Mouse (Mus musculus) liver, embryonic 16.5 days (tissue): ENCODE results near the gene Ctnna2. TPM values are rescaled to one million over a fixed set of nuclear protein-coding genes. Genes with fewer than 3 reads are reported as not detected.

Experiments used
- ATAC-seq: fragments of 200-750 bp; cut with Nextera tagmentation; 2 replicates; pipeline ENCODE4 v1.8.0; 2017; ENCODE audit warnings: low read depth, mild to moderate bottlenecking, moderate number of reproducible peaks, moderate library complexity
- H3K27ac ChIP-seq: fragments of 300-500 bp; sonication (generic); 2 replicates; pipeline ENCODE4 v1.5.1; 2014; ENCODE audit warnings: mild to moderate bottlenecking, low read length
- H3K27me3 ChIP-seq: fragments of 300-500 bp; sonication (generic); 2 replicates; pipeline ENCODE4 v1.6.1; 2014; ENCODE audit warnings: low read depth, low read length, mixed read lengths; ENCODE audit not compliant: control insufficient read depth, insufficient read depth
- H3K36me3 ChIP-seq: fragments of 300-500 bp; sonication (generic); 2 replicates; pipeline ENCODE4 v1.6.1; 2014; ENCODE audit warnings: mild to moderate bottlenecking; ENCODE audit not compliant: control insufficient read depth, insufficient read depth
- H3K4me1 ChIP-seq: fragments of 300-500 bp; sonication (generic); 2 replicates; pipeline ENCODE4 v1.6.1; 2014; ENCODE audit warnings: low read depth, low read length, mixed read lengths; ENCODE audit not compliant: control insufficient read depth
- H3K4me2 ChIP-seq: fragments of 300-500 bp; sonication (generic); 2 replicates; pipeline ENCODE4 v1.6.1; 2014; ENCODE audit warnings: low read depth, low read length, mixed read lengths
- H3K4me3 ChIP-seq: fragments of 300-500 bp; sonication (generic); 2 replicates; pipeline ENCODE4 v1.5.1; 2014; ENCODE audit warnings: low read depth, mild to moderate bottlenecking, low read length
- H3K9ac ChIP-seq: fragments of 300-500 bp; sonication (generic); 2 replicates; pipeline ENCODE4 v1.6.1; 2014; ENCODE audit warnings: low read depth, low read length
- H3K9me3 ChIP-seq: fragments of 300-500 bp; sonication (generic); replicated peaks from 2 replicates; pipeline ENCODE4 v1.6.1; 2016; ENCODE audit warnings: low read length; ENCODE audit not compliant: control insufficient read depth
- WGBS: fragments of 180-500 bp; shearing (Covaris S2); extraction: QIAGEN DNeasy Blood & Tissue Kit; methylation state at CpG from one replicate; pipeline ENCODE4 v1.1.7; 2014; ENCODE audit not compliant: insufficient replicate concordance; 5-methylcytosine and 5-hydroxymethylcytosine counted together
- polyA plus RNA-seq: library from polyadenylated mRNA; unstranded; fragments of >200 nt; fragmentation: Nextera tagmentation; extraction: Ambion mirVana; gene quantifications from 2 replicates; pipeline ENCODE4 v1.2.1, GENCODE M21; 2015

Ctnna2 gene
- polyA plus RNA-seq, 1 experiment from 2014 or later = 0.12 TPM

DNA sequence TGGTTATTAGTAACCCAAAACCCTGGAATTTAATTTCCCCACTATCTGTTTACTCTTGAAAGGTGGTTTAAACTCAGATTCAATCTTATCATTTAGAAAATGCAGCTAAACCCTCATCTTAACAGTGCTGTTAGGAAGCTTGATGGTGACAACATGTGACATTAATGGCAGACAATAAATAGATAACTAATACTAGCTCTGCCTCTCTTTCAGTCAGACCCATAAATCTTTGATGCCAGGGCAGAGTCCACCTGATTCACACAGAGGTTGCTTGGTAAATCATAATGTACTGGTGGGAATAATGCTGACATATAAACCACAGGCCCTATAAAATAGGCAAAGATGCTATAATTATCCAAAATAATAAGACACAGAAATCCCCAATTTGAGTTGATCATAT, 398.6 kb downstream of the Ctnna2 start:
- H3K4me3 ChIP-seq = no peak overlapping the region
- H3K4me1 ChIP-seq = no peaks in the 10 kb centered on the region
- ATAC-seq = no peak
- H3K27ac ChIP-seq = no peak overlapping the region
- H3K4me2 ChIP-seq = no peak overlapping the region
- no peaks in the 10 kb centered on the region for H3K36me3 ChIP-seq
- H3K9ac ChIP-seq = no peak overlapping the region
- no peaks in the 10 kb centered on the region for H3K27me3 ChIP-seq
- H3K9me3 ChIP-seq = no peaks in the 10 kb centered on the region

DNA sequence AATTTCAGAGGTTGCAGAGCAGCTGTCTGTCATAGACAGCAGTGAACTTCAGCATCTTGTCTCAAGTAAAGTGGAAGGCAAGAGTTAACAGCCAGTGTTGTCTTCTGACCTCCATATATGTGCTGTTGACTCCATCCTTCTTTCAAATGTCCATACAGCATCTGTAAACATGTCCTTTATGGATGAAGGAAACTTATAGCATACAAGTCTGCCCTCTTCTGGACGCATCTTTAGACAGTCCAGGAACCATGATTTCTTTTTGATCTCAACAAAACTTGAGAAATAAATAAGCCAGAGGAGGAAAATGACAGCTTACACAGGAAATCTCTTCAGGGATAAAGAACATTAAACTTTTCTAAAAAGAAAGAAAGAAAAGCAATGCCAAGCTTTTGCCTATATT, 400.9 kb downstream of the Ctnna2 start:
- ATAC-seq = no peak
- Histone ChIP-seq H3K4me1 (no peaks in the 10 kb centered on the region), H3K4me3 (no peak overlapping the region), H3K27me3 (no peaks in the 10 kb centered on the region), H3K36me3 (no peaks in the 10 kb centered on the region), H3K27ac (no peak overlapping the region), H3K4me2 (no peak overlapping the region), H3K9me3 (no peaks in the 10 kb centered on the region), H3K9ac (no peak overlapping the region)
- WGBS = 59% methylated on average over 1 of the region's 1 CpGs

DNA sequence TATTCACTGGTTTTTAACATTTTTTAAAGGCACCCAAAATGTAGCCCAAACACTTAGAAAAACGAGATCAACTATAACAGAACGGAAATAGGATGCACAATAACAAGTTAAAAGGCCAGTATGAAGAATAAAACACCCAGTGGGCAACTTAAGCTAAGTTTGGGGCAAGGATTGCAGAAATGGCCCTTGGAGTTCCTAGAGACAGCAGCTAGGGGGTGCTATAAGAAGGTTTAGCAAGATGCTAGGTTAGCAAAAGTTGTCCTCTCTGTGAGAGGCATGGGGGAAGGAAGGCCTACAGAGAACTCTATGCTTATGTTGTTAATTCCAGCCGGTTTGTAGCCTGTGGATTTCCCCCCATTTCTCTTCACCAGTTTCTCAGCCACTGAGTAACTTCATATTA, 401.9 kb downstream of the Ctnna2 start:
- Histone ChIP-seq H3K27ac (no peak overlapping the region), H3K9me3 (no peaks in the 10 kb centered on the region), H3K36me3 (no peaks in the 10 kb centered on the region), H3K9ac (no peak overlapping the region), H3K4me2 (no peak overlapping the region), H3K4me3 (no peak overlapping the region), H3K27me3 (no peaks in the 10 kb centered on the region), H3K4me1 (no peaks in the 10 kb centered on the region)
- no peak for ATAC-seq
- WGBS = 25% methylated on average over 3 of the region's 3 CpGs

DNA sequence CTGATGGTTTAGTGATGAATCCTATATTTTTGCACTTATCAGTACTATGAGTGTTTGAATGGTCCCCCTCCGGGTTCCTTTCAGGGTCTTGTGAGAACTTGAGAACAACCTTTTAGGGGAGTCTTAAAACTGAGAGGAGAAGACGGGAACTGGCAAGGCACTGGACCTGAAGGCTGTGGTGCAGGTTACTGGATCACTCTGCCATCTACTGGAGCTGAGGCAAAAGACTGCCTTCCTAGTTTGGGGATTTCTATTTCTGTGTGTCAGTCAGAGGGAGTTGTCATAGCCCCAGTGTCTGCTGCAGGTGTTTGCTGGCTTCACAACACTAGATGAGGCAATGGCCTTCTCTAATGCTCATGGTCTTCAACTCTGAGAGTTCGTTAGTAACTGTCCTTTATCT, 406.9 kb downstream of the Ctnna2 start:
- Histone ChIP-seq H3K36me3 (no peaks in the 10 kb centered on the region), H3K4me1 (no peaks in the 10 kb centered on the region), H3K4me2 (no peak overlapping the region), H3K27ac (no peak overlapping the region), H3K27me3 (no peaks in the 10 kb centered on the region), H3K9ac (no peak overlapping the region), H3K4me3 (no peak overlapping the region), H3K9me3 (no peaks in the 10 kb centered on the region)
- ATAC-seq = no peak
- 38% methylated on average over 3 of the region's 3 CpGs for WGBS

DNA sequence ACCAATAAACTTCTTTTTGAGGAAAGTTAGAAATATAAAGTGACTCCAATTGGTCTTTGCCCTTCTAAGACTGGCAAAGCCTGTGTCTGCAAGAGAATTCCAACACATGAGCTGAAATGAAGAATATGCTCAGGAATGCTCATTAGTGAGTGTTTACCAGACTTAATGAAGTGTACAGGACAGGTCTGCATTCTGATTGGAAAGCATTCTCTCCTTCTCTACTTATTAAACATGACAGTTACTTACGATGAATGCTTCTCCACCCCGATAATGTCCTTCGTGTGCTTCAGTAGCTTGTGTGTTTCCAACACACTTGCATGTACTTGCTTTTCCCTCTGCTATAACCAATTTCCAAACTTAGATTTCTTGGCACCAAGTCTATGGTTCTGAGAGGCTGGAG, 409.6 kb downstream of the Ctnna2 start:
- ATAC-seq = no peak
- Histone ChIP-seq H3K4me2 (no peak overlapping the region), H3K4me1 (no peaks in the 10 kb centered on the region), H3K27me3 (no peaks in the 10 kb centered on the region), H3K9me3 (no peaks in the 10 kb centered on the region), H3K27ac (no peak overlapping the region), H3K9ac (no peak overlapping the region), H3K4me3 (no peak overlapping the region), H3K36me3 (no peaks in the 10 kb centered on the region)
- 70% methylated on average over 3 of the region's 3 CpGs for WGBS

DNA sequence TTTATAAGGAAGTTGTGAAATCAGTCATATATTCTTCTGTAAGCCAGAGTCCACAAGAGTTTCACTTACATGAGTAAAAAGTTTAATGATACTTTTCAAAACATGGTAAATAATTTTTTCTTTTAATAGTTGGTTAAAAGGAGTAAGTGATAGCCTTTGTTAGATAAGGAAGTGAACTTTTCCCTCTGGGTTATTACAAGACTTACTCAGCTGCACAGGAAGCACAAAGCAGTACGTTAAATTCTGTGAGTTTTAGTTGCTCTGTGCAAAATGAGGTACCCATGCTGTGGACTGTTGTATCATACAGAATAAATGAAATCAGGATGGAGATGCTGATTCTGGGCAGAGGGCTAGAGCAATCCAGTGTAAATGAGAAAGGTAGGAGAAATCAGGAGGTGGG, 423.3 kb downstream of the Ctnna2 start:
- Histone ChIP-seq H3K9ac (no peak overlapping the region), H3K4me3 (no peak overlapping the region), H3K27ac (no peak overlapping the region), H3K36me3 (no peaks in the 10 kb centered on the region), H3K4me2 (no peak overlapping the region), H3K4me1 (no peaks in the 10 kb centered on the region), H3K27me3 (no peaks in the 10 kb centered on the region), H3K9me3 (no peaks in the 10 kb centered on the region)
- ATAC-seq = no peak
- 50% methylated on average over 1 of the region's 1 CpGs for WGBS

DNA sequence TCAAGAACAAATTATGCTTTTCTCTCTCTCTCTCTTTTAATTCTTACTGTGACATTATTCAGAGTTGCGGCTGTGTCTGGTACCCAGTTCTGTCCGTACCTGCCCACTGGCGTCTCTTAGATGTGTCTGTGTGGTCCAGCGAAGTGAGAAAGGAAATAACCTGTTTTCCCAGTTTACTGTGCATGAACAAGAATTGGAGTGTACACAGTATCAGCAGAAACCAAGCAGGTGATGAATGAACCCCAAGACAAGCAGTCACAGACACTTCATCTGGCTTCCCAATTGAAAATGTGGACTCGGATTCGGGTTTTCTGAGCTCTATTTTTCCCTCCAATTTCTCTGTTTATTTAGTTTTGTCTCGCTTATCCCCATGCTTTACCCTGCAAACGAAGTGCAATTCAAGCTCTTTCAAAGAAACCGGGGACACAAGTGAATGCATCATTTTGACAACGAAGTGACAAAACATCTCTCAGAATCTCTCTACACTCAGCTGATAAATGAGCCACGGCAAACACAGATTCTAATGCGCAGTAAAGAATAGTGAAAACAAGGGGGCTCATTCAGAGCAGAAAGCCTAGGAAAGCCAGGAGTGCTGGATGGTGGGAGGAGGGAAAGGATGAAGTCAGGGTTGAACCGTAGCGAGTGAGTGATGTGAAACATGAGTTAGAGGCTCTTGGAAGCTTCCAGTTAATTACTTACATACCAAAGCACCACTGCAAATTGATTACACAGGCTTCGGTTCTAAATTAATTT, 442.3 kb downstream of the Ctnna2 start:
- Histone ChIP-seq H3K36me3 (no peaks in the 10 kb centered on the region), H3K27me3 (no peaks in the 10 kb centered on the region), H3K4me2 (no peak overlapping the region), H3K9ac (no peak overlapping the region), H3K4me1 (no peaks in the 10 kb centered on the region), H3K27ac (no peak overlapping the region), H3K4me3 (no peak overlapping the region), H3K9me3 (no peaks in the 10 kb centered on the region; the same call in 1 of the 2 replicates)
- no peak for ATAC-seq
- WGBS = 64% methylated on average over 15 of the region's 15 CpGs

DNA sequence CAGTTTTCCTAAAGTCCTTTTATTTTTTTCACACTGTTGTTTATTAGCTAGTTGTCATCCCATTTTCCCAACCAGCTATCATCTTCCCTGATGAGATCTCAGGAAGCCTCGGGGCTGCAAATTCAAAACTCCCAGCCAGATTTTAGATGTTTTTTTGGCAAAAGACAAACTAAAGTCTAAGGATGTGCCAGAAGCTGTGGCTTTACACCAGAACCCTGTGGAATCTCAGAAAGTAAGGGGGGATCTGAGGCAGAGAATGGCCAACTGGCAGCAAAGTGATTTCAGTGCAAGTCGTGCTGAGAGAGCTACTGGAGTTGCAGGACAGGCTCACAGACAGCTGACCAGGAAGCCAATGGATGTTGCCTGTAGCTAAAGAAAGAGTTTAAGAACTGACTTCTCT, 451.9 kb downstream of the Ctnna2 start:
- no peaks in the 10 kb centered on the region for H3K36me3 ChIP-seq
- no peak overlapping the region for H3K4me2 ChIP-seq
- H3K4me3 ChIP-seq = no peak overlapping the region
- 56% methylated on average over 2 of the region's 2 CpGs for WGBS
- H3K27me3 ChIP-seq = no peaks in the 10 kb centered on the region
- no peaks in the 10 kb centered on the region for H3K9me3 ChIP-seq
- H3K4me1 ChIP-seq = no peaks in the 10 kb centered on the region
- H3K9ac ChIP-seq = no peak overlapping the region
- ATAC-seq = no peak
- H3K27ac ChIP-seq = no peak overlapping the region

DNA sequence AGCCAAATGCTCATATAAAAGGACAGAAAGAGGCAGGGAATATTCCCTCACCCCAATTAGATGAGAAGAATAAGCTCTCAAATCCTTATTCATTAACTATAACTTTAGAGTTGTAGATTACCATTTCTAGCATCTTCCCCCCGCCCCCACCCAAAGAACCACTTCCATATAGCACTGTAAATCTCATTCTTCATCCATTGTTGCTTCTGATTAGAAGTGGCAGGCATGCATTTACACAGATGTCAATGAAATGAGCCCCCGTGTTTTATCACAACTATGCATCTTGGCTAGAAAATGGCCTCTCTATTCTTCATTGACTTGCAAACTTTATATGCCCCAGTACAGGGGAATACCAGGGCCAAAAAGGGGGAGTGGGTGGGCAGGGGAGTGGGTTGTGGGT, 457.7 kb downstream of the Ctnna2 start:
- H3K4me1 ChIP-seq = no peaks in the 10 kb centered on the region
- no peaks in the 10 kb centered on the region for H3K36me3 ChIP-seq
- H3K4me2 ChIP-seq = no peak overlapping the region
- no peak overlapping the region for H3K4me3 ChIP-seq
- H3K9me3 ChIP-seq = no peaks in the 10 kb centered on the region
- no peaks in the 10 kb centered on the region for H3K27me3 ChIP-seq
- WGBS = 56% methylated on average over 2 of the region's 2 CpGs
- no peak for ATAC-seq
- no peak overlapping the region for H3K27ac ChIP-seq
- no peak overlapping the region for H3K9ac ChIP-seq
